Mouse (Mus musculus): ENCODE measurements around the gene Thada.

Thada gene

GRCm38 (mm10) chr17:84480464-84481355 lies 14.7 kb upstream of the Thada start:
- in situ Hi-C loops (cut with MboI; ENCODE audit: low pct_unique_long_range_greater_than_20kb in 1 of 2, low sequenced_read_pairs in 2 of 2, unreplicated experiment in 1 of 2): no loop called here

GRCm38 (mm10) chr17:84478276-84478675 lies 12.3 kb upstream of the Thada start:
- in situ Hi-C loops (cut with MboI; ENCODE audit: low pct_unique_long_range_greater_than_20kb in 1 of 2, low sequenced_read_pairs in 2 of 2, unreplicated experiment in 1 of 2): no loop called here

DNA sequence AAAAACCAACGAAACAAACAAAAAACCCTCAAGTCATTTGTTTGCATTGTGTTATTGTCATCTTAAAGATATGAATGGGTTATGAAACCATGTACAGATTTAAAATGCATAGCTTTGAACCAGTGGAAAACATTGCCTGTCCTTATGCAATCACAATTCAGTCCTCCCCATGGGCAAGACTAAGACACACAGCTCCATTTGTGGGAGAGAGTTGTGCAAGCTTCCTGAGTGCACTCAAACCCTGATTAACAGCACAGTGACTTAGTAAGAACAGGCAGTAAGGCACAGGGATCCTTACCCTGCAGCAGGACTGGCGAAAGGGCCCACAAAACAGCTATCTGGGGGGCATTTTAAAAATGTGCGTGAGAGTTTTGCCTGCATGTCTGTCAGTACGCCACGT lies 11.2 kb upstream of the Thada start:
- in situ Hi-C loops (cut with MboI; ENCODE audit: low pct_unique_long_range_greater_than_20kb in 1 of 2, low sequenced_read_pairs in 2 of 2, unreplicated experiment in 1 of 2): no loop called here

DNA sequence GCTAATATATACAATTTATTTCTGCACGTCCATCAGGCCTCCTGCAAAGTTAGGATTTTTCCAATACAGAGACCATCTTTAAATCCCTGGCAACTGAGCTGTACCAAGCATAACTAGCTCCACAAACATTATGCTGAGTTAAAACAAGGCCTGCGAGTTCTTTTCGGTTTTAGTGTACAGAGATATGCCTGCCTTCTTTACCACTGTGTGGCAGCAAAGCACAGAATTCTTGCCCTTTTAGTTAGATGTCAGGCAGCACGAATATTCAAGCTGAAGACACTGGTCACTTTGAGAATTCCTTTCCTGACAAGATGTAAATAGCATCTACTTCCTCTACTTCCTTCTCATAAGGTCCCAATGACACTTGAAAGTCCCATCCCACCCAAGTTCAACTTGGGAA lies 8.3 kb upstream of the Thada start:
- in situ Hi-C loops (cut with MboI; ENCODE audit: low pct_unique_long_range_greater_than_20kb in 1 of 2, low sequenced_read_pairs in 2 of 2, unreplicated experiment in 1 of 2): no loop called here

GRCm38 (mm10) chr17:84435012-84435411 lies 31.0 kb downstream of the Thada start:
- in situ Hi-C loops (cut with MboI; ENCODE audit: low pct_unique_long_range_greater_than_20kb in 1 of 2, low sequenced_read_pairs in 2 of 2, unreplicated experiment in 1 of 2): no loop called here

DNA sequence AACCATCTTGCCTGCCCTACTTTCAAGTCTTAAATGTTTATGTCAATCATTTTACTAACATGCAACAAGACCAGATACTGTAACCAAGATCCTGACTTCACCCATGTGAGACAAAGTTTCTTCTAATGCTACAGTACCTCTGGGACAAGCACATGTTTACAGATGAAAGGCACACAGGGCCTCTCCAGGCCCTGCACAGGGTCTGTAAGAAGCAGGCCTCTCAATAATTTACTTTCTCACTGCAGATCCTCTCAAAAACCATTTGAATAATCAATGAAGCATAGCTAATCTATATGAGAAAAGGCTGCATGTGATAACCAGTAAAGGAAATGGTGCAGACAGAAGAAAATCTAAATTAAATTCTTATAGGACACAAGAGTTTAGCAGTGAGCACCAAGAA lies 31.8 kb downstream of the Thada start:
- in situ Hi-C loops (cut with MboI; ENCODE audit: low pct_unique_long_range_greater_than_20kb in 1 of 2, low sequenced_read_pairs in 2 of 2, unreplicated experiment in 1 of 2): no loop called here

DNA sequence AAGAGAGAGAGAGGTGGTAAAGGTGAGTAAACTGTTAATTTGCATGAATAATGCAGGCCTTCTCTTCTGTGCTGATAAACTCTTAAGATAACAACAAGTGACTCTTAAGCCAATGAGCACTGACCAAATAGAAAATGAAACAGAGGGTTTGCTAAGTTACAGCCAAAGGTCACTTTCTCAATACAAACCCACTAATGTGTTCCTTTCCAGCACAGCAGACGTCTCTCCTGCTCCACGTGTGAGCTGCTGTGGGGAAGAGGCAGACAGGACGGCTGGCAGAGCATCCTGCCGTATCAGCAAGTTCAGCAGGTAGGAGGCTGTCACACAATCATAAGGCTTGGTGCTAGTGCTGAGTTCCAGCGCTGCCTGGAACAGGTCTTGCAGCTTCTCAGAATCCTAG lies 34.0 kb downstream of the Thada start:
- in situ Hi-C loops (cut with MboI; ENCODE audit: low pct_unique_long_range_greater_than_20kb in 1 of 2, low sequenced_read_pairs in 2 of 2, unreplicated experiment in 1 of 2): no loop called here

- in situ Hi-C loops (cut with MboI; ENCODE audit: low pct_unique_long_range_greater_than_20kb in 1 of 2, low sequenced_read_pairs in 2 of 2, unreplicated experiment in 1 of 2): no loop called here
These were observed 41.7 kb downstream of the Thada start for GRCm38 (mm10) chr17:84424258-84424657.

- in situ Hi-C loops (cut with MboI; ENCODE audit: low pct_unique_long_range_greater_than_20kb in 1 of 2, low sequenced_read_pairs in 2 of 2, unreplicated experiment in 1 of 2): no loop called here
These were observed 43.1 kb downstream of the Thada start for GRCm38 (mm10) chr17:84422916-84423315.

- in situ Hi-C loops (cut with MboI; ENCODE audit: low pct_unique_long_range_greater_than_20kb in 1 of 2, low sequenced_read_pairs in 2 of 2, unreplicated experiment in 1 of 2): no loop called here
These were observed 43.8 kb downstream of the Thada start for GRCm38 (mm10) chr17:84422001-84422785.

GRCm38 (mm10) chr17:84421042-84421441 lies 45.0 kb downstream of the Thada start:
- in situ Hi-C loops (cut with MboI; ENCODE audit: low pct_unique_long_range_greater_than_20kb in 1 of 2, low sequenced_read_pairs in 2 of 2, unreplicated experiment in 1 of 2): no loop called here

- in situ Hi-C loops (cut with MboI; ENCODE audit: low pct_unique_long_range_greater_than_20kb in 1 of 2, low sequenced_read_pairs in 2 of 2, unreplicated experiment in 1 of 2): no loop called here
These were observed 45.7 kb downstream of the Thada start for GRCm38 (mm10) chr17:84420276-84420639.

- in situ Hi-C loops (cut with MboI; ENCODE audit: low pct_unique_long_range_greater_than_20kb in 1 of 2, low sequenced_read_pairs in 2 of 2, unreplicated experiment in 1 of 2): no loop called here
These were observed 46.4 kb downstream of the Thada start for GRCm38 (mm10) chr17:84419326-84420275.

- in situ Hi-C loops (cut with MboI; ENCODE audit: low pct_unique_long_range_greater_than_20kb in 1 of 2, low sequenced_read_pairs in 2 of 2, unreplicated experiment in 1 of 2): no loop called here
These were observed 50.1 kb downstream of the Thada start for GRCm38 (mm10) chr17:84415936-84416335.

DNA sequence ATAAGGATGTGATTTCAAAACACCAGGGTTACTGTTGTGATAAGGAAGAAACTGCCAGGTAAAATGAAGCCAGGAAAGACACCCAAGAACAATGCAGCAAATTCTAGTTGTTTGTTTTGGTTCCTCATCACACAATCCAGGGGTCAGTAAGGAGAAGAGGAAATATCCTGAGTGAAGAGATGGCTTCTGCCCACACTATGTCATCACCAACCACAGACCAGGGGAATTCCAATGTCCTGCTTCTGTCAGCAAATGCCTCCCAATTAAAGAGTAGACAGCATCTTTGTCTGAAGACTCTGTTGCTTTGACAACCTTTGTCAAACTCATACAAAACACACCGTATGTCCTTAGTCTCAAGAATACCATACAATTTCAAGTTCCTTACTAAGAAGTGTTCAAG lies 57.3 kb downstream of the Thada start:
- in situ Hi-C loops (cut with MboI; ENCODE audit: low pct_unique_long_range_greater_than_20kb in 1 of 2, low sequenced_read_pairs in 2 of 2, unreplicated experiment in 1 of 2): no loop called here

DNA sequence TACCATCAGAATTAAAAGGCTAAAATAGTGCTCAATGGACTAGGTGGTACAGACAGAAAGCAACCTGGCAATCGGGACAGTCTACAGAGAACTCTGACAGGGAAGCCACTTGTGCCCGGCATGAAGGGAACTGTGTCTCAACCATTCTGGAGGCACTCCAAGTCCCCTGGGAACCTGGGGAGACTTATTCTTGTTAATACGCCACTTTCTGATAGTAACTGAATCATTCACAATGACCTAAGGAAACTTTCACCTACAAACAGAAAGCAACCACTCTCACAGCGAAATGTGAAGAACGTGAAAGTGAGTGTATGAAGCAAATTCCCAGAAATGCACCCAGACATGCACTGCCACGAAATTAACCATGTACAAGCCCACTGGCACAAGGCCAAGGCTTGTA lies 60.4 kb downstream of the Thada start:
- in situ Hi-C loops (cut with MboI; ENCODE audit: low pct_unique_long_range_greater_than_20kb in 1 of 2, low sequenced_read_pairs in 2 of 2, unreplicated experiment in 1 of 2): no loop called here

DNA sequence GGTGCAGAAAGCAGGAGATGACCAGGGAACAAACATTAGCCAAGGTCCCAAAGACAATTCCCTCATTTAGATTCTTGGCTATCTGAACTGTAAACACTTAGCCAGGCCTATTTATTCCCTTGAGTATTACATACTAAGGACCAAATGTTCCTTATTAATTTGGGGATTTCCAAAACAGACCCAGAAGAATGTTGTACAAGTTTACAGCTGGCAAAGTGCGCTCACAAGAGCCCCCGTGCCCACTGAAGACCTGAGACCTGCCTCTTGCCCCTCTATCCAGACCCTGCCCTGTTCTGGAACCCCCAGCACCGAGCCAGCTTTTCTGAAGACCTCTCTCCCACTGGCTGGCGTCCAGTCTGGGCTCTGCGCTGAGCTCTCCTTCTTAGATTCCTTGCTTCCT lies 64.2 kb downstream of the Thada start:
- in situ Hi-C loops (cut with MboI; ENCODE audit: low pct_unique_long_range_greater_than_20kb in 1 of 2, low sequenced_read_pairs in 2 of 2, unreplicated experiment in 1 of 2): no loop called here

DNA sequence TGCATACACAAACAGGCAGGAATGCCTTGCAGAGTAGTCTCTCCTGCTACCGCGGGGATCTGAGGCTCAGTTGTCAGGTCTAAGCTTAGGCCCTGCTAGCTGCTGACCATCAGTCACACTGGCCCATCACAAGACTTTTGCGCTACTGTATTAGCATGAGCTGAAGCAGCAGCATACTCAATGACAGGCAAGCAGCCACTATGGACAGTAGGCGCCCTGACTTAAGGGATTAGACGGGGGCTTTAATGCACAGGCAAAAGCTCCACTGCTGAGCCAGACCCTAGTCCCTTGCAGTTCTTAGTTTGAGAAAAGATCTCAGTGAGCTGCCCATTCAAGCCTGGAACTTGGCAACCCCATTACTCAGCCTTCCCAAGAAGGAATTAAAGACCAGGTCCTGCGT lies 66.6 kb downstream of the Thada start:
- in situ Hi-C loops (cut with MboI; ENCODE audit: low pct_unique_long_range_greater_than_20kb in 1 of 2, low sequenced_read_pairs in 2 of 2, unreplicated experiment in 1 of 2): loop anchor here (25.0 kb wide), 1 partner anchor 512 kb away; no protein-coding TSS in a partner anchor

- in situ Hi-C loops (cut with MboI; ENCODE audit: low pct_unique_long_range_greater_than_20kb in 1 of 2, low sequenced_read_pairs in 2 of 2, unreplicated experiment in 1 of 2): loop anchor here (25.0 kb wide), 1 partner anchor 503 kb away; no protein-coding TSS in a partner anchor
These were observed 76.0 kb downstream of the Thada start for GRCm38 (mm10) chr17:84390026-84390425.

Data from mouse embryonic stem cell (cell line).